Mouse (Mus musculus) lung, postnatal 10 days (tissue): Measurements from ENCODE around the gene Ankar.

Experiments used
- DNase-seq: peaks from one replicate; pipeline ENCODE4 v3.0.0; 2021

Gene Ankar

GRCm38 (mm10) chr1:72710753-72711653, 10.6 kb upstream of the Ankar start, which contains the start of gene Rpl37a:
TSS of gene Rpl37a (plus strand) at chr1:72711290.
- peak; percentile 97 for DNase-seq

- DNase-seq, result no peak
These were observed 7.1 kb upstream of the Ankar start for GRCm38 (mm10) chr1:72707525-72707924.

- peak; percentile 64 for DNase-seq
These were observed 1.7 kb downstream of the Ankar start for GRCm38 (mm10) chr1:72698651-72699050.

- DNase-seq, result no peak
These were observed 4.1 kb downstream of the Ankar start for GRCm38 (mm10) chr1:72696256-72696655.

GRCm38 (mm10) chr1:72673070-72673469, 27.3 kb downstream of the Ankar start:
- peak; percentile 59 for DNase-seq

- DNase-seq, result peak; percentile 56
These were observed 59.5 kb downstream of the Ankar start for GRCm38 (mm10) chr1:72640658-72641410.

- DNase-seq, result no peak
These were observed 65.2 kb downstream of the Ankar start for GRCm38 (mm10) chr1:72635221-72635620.

- DNase-seq, result no peak
These were observed 88.2 kb downstream of the Ankar start for GRCm38 (mm10) chr1:72612172-72612571.

GRCm38 (mm10) chr1:72609887-72610877, 90.2 kb downstream of the Ankar start:
- DNase-seq, result no peak

- DNase-seq, result no peak
These were observed 91.2 kb downstream of the Ankar start for GRCm38 (mm10) chr1:72609129-72609528.

- no peak for DNase-seq
These were observed 94.1 kb downstream of the Ankar start for GRCm38 (mm10) chr1:72606186-72606673.

- DNase-seq, result no peak
These were observed 97.6 kb downstream of the Ankar start for GRCm38 (mm10) chr1:72602803-72603202.

GRCm38 (mm10) chr1:72602186-72602585, 98.2 kb downstream of the Ankar start:
- no peak for DNase-seq

GRCm38 (mm10) chr1:72601233-72601632, 99.1 kb downstream of the Ankar start:
- no peak for DNase-seq

GRCm38 (mm10) chr1:72600778-72601177, 99.6 kb downstream of the Ankar start:
- DNase-seq, result no peak

- DNase-seq, result peak; percentile 82
These were observed 101.0 kb downstream of the Ankar start for GRCm38 (mm10) chr1:72599146-72600101.

GRCm38 (mm10) chr1:72596231-72596630, 104.1 kb downstream of the Ankar start:
- peak; percentile 42 for DNase-seq

GRCm38 (mm10) chr1:72595686-72596085, 104.7 kb downstream of the Ankar start:
- no peak for DNase-seq

GRCm38 (mm10) chr1:72593340-72593951, 106.9 kb downstream of the Ankar start:
- peak; percentile 86 for DNase-seq
